Comparison of ENCODE assay signal across 9 mouse cellular contexts in genomic region chr3:87816646-87817093, GRCm38 (mm10). TPM values are rescaled to one million over a fixed set of nuclear protein-coding genes. Genes with fewer than 3 reads are reported as not detected.
A peak's percentile ranks its signal among the peaks of the same experiment; 100 is the strongest.
DNase-seq lines count a peak whose midpoint lies in the region; ATAC-seq and TF ChIP-seq lines count a peak whose summit lies in the region.
"Had no signal": no experiment of that assay in that cellular context is flagged by ENCODE, and none has a peak within 500 bp of the region (broad histone marks: within the 10 kb centered on the region; RNA-seq: fewer than 3 reads in every experiment).

No protein-coding gene starts in this region.

- peaks cover 5 to 6% of the 10 kb centered on the region in 2 experiments for H3K4me1 ChIP-seq in CH12.LX (ENCODE audit: control insufficient read depth in 1 of 2, insufficient read depth in 2 of 2)
- H3K4me1 ChIP-seq in forebrain, embryonic 10.5 days: peaks cover 12% of the 10 kb centered on the region
- H3K4me1 ChIP-seq in heart, embryonic 15.5 days (replicated peaks): peaks cover 6% of the 10 kb centered on the region
- H3K4me1 ChIP-seq in liver, embryonic 11.5 days (replicated peaks; ENCODE audit: control insufficient read depth, insufficient read depth, low read length): 0 out of 2 replicates have a peak, but pooled peaks cover 2% of the 10 kb centered on the region
- no peaks in the 10 kb centered on the region for H3K4me1 ChIP-seq in neural tube, embryonic 11.5 days (ENCODE audit: control insufficient read depth, insufficient read depth, low read length)
- H3K4me1 ChIP-seq in stomach, postnatal 0 days (replicated peaks; ENCODE audit: control insufficient read depth, insufficient read depth): no peaks in the 10 kb centered on the region

- no peaks in the 10 kb centered on the region for H3K9me3 ChIP-seq in CH12.LX (replicated peaks; ENCODE audit: low read length)
- no peaks in the 10 kb centered on the region for H3K9me3 ChIP-seq in forebrain, embryonic 10.5 days
- no peaks in the 10 kb centered on the region for H3K9me3 ChIP-seq in heart, embryonic 15.5 days (replicated peaks)
- H3K9me3 ChIP-seq in liver, embryonic 11.5 days (ENCODE audit: control insufficient read depth, low read length): no peaks in the 10 kb centered on the region
- no peaks in the 10 kb centered on the region for H3K9me3 ChIP-seq in neural tube, embryonic 11.5 days (ENCODE audit: control insufficient read depth, low read length)
- H3K9me3 ChIP-seq in stomach, postnatal 0 days (ENCODE audit: control insufficient read depth, low read length): no peaks in the 10 kb centered on the region

- no peaks in the 10 kb centered on the region for H3K79me2 ChIP-seq in CH12.LX (replicated peaks; ENCODE audit: control insufficient read depth, extremely low read depth, insufficient read depth, poor library complexity, severe bottlenecking)

- peak; percentile 96 for TF ChIP-seq RAD21 in CH12.LX (IDR thresholded peaks at IDR 0.05; ENCODE audit: low read depth, low read length)

- no peaks in the 10 kb centered on the region for H3K36me3 ChIP-seq in CH12.LX (replicated peaks in 1 of 2; ENCODE audit: control insufficient read depth in 1 of 2, insufficient read depth in 1 of 2, low read length in 1 of 2)
- no peaks in the 10 kb centered on the region for H3K36me3 ChIP-seq in forebrain, embryonic 10.5 days (replicated peaks)
- H3K36me3 ChIP-seq in heart, embryonic 15.5 days: no peaks in the 10 kb centered on the region
- H3K36me3 ChIP-seq in liver, embryonic 11.5 days (ENCODE audit: control insufficient read depth, insufficient read depth, low read length): no peaks in the 10 kb centered on the region
- no peaks in the 10 kb centered on the region; the same call in 1 of the 2 replicates for H3K36me3 ChIP-seq in neural tube, embryonic 11.5 days (ENCODE audit: control insufficient read depth, insufficient read depth, low read length)
- H3K36me3 ChIP-seq in stomach, postnatal 0 days (ENCODE audit: control insufficient read depth, insufficient read depth, low read length): no peaks in the 10 kb centered on the region

- peak overlapping the region; percentile 2; the same call in 1 of the 2 replicates for H3K9ac ChIP-seq in CH12.LX (ENCODE audit: insufficient read depth, low read depth)
- H3K9ac ChIP-seq in heart, embryonic 15.5 days: no peak overlapping the region; the same call in 1 of the 2 replicates
- H3K9ac ChIP-seq in liver, embryonic 11.5 days (ENCODE audit: low read depth, low read length): no peak overlapping the region
- 0 out of 2 replicates have a peak overlapping the region, but pooled peaks have one; percentile 22 for H3K9ac ChIP-seq in neural tube, embryonic 11.5 days (ENCODE audit: low read length)
- H3K9ac ChIP-seq in stomach, postnatal 0 days (ENCODE audit: low read length): no peak overlapping the region; the same call in 1 of the 2 replicates

- H3K4me3 ChIP-seq in CH12.LX (replicated peaks in 1 of 3; ENCODE audit: low read depth in 2 of 3, low read length in 2 of 3, poor library complexity in 1 of 3): peak overlapping the region in 1 of 3 experiments; percentile 17
- peak overlapping the region; percentile 14; the same call in 1 of the 2 replicates for H3K4me3 ChIP-seq in forebrain, embryonic 10.5 days
- no peak overlapping the region for H3K4me3 ChIP-seq in heart, embryonic 15.5 days
- no peak overlapping the region for H3K4me3 ChIP-seq in liver, embryonic 11.5 days (ENCODE audit: low read depth, low read length)
- no peak overlapping the region for H3K4me3 ChIP-seq in neural tube, embryonic 11.5 days (ENCODE audit: low read depth, low read length)
- no peak overlapping the region for H3K4me3 ChIP-seq in stomach, postnatal 0 days (ENCODE audit: low read depth, low read length)

- 8% methylated on average over 12 of the region's 12 CpGs for WGBS in forebrain, embryonic 10.5 days
- 5% methylated on average over 12 of the region's 12 CpGs for WGBS in heart, embryonic 15.5 days
- 5% methylated on average over 12 of the region's 12 CpGs for WGBS in liver, embryonic 11.5 days
- 8% methylated on average over 12 of the region's 12 CpGs for WGBS in neural tube, embryonic 11.5 days
- WGBS in stomach, postnatal 0 days: 6% methylated on average over 12 of the region's 12 CpGs

- in situ Hi-C loops in CH12.LX (cut with MboI; ENCODE audit: low pct_ligation_motif_present, low pct_unique_long_range_greater_than_20kb, low sequenced_read_pairs): loop anchor here (5.0 kb wide), 2 partner anchors 34 to 41 kb away; no protein-coding TSS in a partner anchor

- dilution Hi-C loops in CH12.LX (cut with MboI; ENCODE audit: extremely low pct_ligation_motif_present, extremely low pct_unique_long_range_greater_than_20kb, low sequenced_read_pairs): no loop called here

- no peak overlapping the region for H3K27ac ChIP-seq in CH12.LX (ENCODE audit: insufficient read depth, low read depth)
- H3K27ac ChIP-seq in forebrain, embryonic 10.5 days: peak overlapping the region; percentile 44; the same call in 1 of the 2 replicates
- H3K27ac ChIP-seq in heart, embryonic 15.5 days: no peak overlapping the region
- H3K27ac ChIP-seq in liver, embryonic 11.5 days (ENCODE audit: low read depth, low read length): no peak overlapping the region
- H3K27ac ChIP-seq in neural tube, embryonic 11.5 days (ENCODE audit: low read depth, low read length): no peak overlapping the region
- H3K27ac ChIP-seq in stomach, postnatal 0 days (replicated peaks): no peak overlapping the region

- DNase-seq in CH12.LX (ENCODE audit: extremely low read depth): peak; percentile 88
- DNase-seq in c-Kit-negative CD71-positive TER-119-positive erythroid progenitor cells, embryonic 14.5 days (ENCODE audit: low read depth, low spot score): peak; percentile 49
- peak; percentile 76 for DNase-seq in forebrain, embryonic 10.5 days (ENCODE audit: extremely low spot score, low spot score)
- peak; percentile 89 for DNase-seq in kidney, postnatal 10 days
- DNase-seq in liver, embryonic 11.5 days (ENCODE audit: low spot score): peak; percentile 59
- peak; percentile 75 for DNase-seq in neural tube, embryonic 11.5 days (ENCODE audit: low spot score)
- DNase-seq in stomach, postnatal 0 days (ENCODE audit: low spot score): peak; percentile 74

- 0 out of 2 replicates have a peak, but pooled peaks have one; percentile 23 for ATAC-seq in heart, embryonic 15.5 days (replicated peaks; ENCODE audit: insufficient number of reproducible peaks, insufficient read depth, low FRiP score, low read depth)
- peak; percentile 39 for ATAC-seq in liver, embryonic 11.5 days (replicated peaks; ENCODE audit: low FRiP score)
- ATAC-seq in neural tube, embryonic 11.5 days (ENCODE audit: insufficient read depth, low FRiP score, low TSS enrichment): no peak
- ATAC-seq in stomach, postnatal 0 days (ENCODE audit: low FRiP score, low TSS enrichment): peak; percentile 36; the same call in 1 of the 2 replicates

- peaks cover 88% of the 10 kb centered on the region for H3K27me3 ChIP-seq in CH12.LX (replicated peaks)
- peaks cover 82% of the 10 kb centered on the region for H3K27me3 ChIP-seq in forebrain, embryonic 10.5 days (ENCODE audit: poor library complexity, severe bottlenecking)
- H3K27me3 ChIP-seq in heart, embryonic 15.5 days: peaks cover 78% of the 10 kb centered on the region
- H3K27me3 ChIP-seq in liver, embryonic 11.5 days (replicated peaks; ENCODE audit: control insufficient read depth, insufficient read depth, low read length): peaks cover 53% of the 10 kb centered on the region
- peaks cover 12% of the 10 kb centered on the region for H3K27me3 ChIP-seq in neural tube, embryonic 11.5 days (ENCODE audit: control insufficient read depth, insufficient read depth, low read length)
- H3K27me3 ChIP-seq in stomach, postnatal 0 days (ENCODE audit: control insufficient read depth, insufficient read depth, low read length): no peaks in the 10 kb centered on the region

- peak overlapping the region; percentile 41 for H3K4me2 ChIP-seq in CH12.LX (ENCODE audit: insufficient read depth, low read depth, poor library complexity, severe bottlenecking)
- peak overlapping the region; percentile 37 for H3K4me2 ChIP-seq in heart, embryonic 15.5 days
- no peak overlapping the region for H3K4me2 ChIP-seq in liver, embryonic 11.5 days
- H3K4me2 ChIP-seq in neural tube, embryonic 11.5 days (ENCODE audit: low read depth): no peak overlapping the region
- H3K4me2 ChIP-seq in stomach, postnatal 0 days (replicated peaks; ENCODE audit: low read depth): no peak overlapping the region; the same call in 1 of the 2 replicates

- TF ChIP-seq EP300 in CH12.LX (IDR thresholded peaks at IDR 0.05; ENCODE audit: low read length): no peak
- TF ChIP-seq EP300 in stomach, postnatal 0 days (optimal IDR thresholded peaks at IDR 0.05): no peak

- TF ChIP-seq POLR2A in CH12.LX (IDR thresholded peaks at IDR 0.05; ENCODE audit: low read depth, low read length): no peak

- TF ChIP-seq CTCF in CH12.LX (conservative IDR thresholded peaks at IDR 0.05 in 1 of 2, IDR thresholded peaks at IDR 0.05 in 1 of 2; ENCODE audit: low read depth in 2 of 2, low read length in 2 of 2): peak; percentile 93 to 97
- TF ChIP-seq CTCF in stomach, postnatal 0 days (IDR thresholded peaks at IDR 0.05; ENCODE audit: low read depth): peak; percentile 96

RNA-seq across cellular contexts. Expression of gene Pear1, which starts 7.4 kb away (rescaled TPM):
- total RNA-seq in CH12.LX (2012; rRNA removed): 0.50 and 1.2 TPM in 2 replicates
- total RNA-seq in CH12.LX (2014; rRNA removed): 0.20 and 0.22 TPM in 2 replicates
- 0.35 and 0.46 TPM in 2 replicates for polyA plus RNA-seq in CH12.LX (2012; ENCODE audit: insufficient read length, low read depth)
- polyA plus RNA-seq in forebrain, embryonic 10.5 days (2016; fragmentation: Nextera tagmentation; extraction: Ambion mirVana): 10.7 and 11.2 TPM in 2 replicates
- polyA plus RNA-seq in heart, embryonic 15.5 days (2015; fragmentation: Nextera tagmentation; extraction: Ambion mirVana): 17.4 and 25.4 TPM in 2 replicates
- 15.5 and 18.4 TPM in 2 replicates for polyA plus RNA-seq in liver, embryonic 11.5 days (2014; fragmentation: Nextera tagmentation; extraction: Ambion mirVana)
- 9.2 and 10.2 TPM in 2 replicates for polyA plus RNA-seq in neural tube, embryonic 11.5 days (2014; fragmentation: Nextera tagmentation; extraction: Ambion mirVana)
- polyA plus RNA-seq in stomach, postnatal 0 days (2015; fragmentation: Nextera tagmentation; extraction: Ambion mirVana): 6.1 and 6.8 TPM in 2 replicates

RNA-seq across cellular contexts. Expression of gene Insrr, which starts 19.9 kb away (rescaled TPM):
- total RNA-seq in CH12.LX (2012; rRNA removed) (0.08 TPM in 1 of 2 replicates, not detected in the other), CH12.LX (2014; rRNA removed) (not detected in 2 replicates)
- 0.06 TPM in 1 of 2 replicates, not detected in the other for polyA plus RNA-seq in CH12.LX (2012; ENCODE audit: insufficient read length, low read depth)
- polyA plus RNA-seq in forebrain, embryonic 10.5 days (2016; fragmentation: Nextera tagmentation; extraction: Ambion mirVana): 0.06 and 0.14 TPM in 2 replicates
- 0.08 and 0.11 TPM in 2 replicates for polyA plus RNA-seq in heart, embryonic 15.5 days (2015; fragmentation: Nextera tagmentation; extraction: Ambion mirVana)
- polyA plus RNA-seq in liver, embryonic 11.5 days (2014; fragmentation: Nextera tagmentation; extraction: Ambion mirVana): 0.05 and 0.06 TPM in 2 replicates
- 0.45 and 0.87 TPM in 2 replicates for polyA plus RNA-seq in neural tube, embryonic 11.5 days (2014; fragmentation: Nextera tagmentation; extraction: Ambion mirVana)
- 0.18 and 0.19 TPM in 2 replicates for polyA plus RNA-seq in stomach, postnatal 0 days (2015; fragmentation: Nextera tagmentation; extraction: Ambion mirVana)

RNA-seq across cellular contexts. Expression of gene Ntrk1, which starts 21.7 kb away (rescaled TPM):
- total RNA-seq in CH12.LX (2012; rRNA removed) (0.92 and 1.6 TPM in 2 replicates), CH12.LX (2014; rRNA removed) (0.36 and 0.55 TPM in 2 replicates)
- polyA plus RNA-seq in CH12.LX (2012; ENCODE audit: insufficient read length, low read depth): 0.47 and 0.53 TPM in 2 replicates
- polyA plus RNA-seq in forebrain, embryonic 10.5 days (2016; fragmentation: Nextera tagmentation; extraction: Ambion mirVana): 0.38 and 0.46 TPM in 2 replicates
- 0.40 and 4.9 TPM in 2 replicates for polyA plus RNA-seq in heart, embryonic 15.5 days (2015; fragmentation: Nextera tagmentation; extraction: Ambion mirVana)
- polyA plus RNA-seq in liver, embryonic 11.5 days (2014; fragmentation: Nextera tagmentation; extraction: Ambion mirVana): 0.62 and 1.1 TPM in 2 replicates
- 18.3 and 20.4 TPM in 2 replicates for polyA plus RNA-seq in neural tube, embryonic 11.5 days (2014; fragmentation: Nextera tagmentation; extraction: Ambion mirVana)
- polyA plus RNA-seq in stomach, postnatal 0 days (2015; fragmentation: Nextera tagmentation; extraction: Ambion mirVana): 0.39 and 0.41 TPM in 2 replicates

RNA-seq across cellular contexts. Expression of gene Sh2d2a, which starts 29.9 kb away (rescaled TPM):
- total RNA-seq in CH12.LX (2012; rRNA removed): 39.2 and 46.6 TPM in 2 replicates
- 19.9 and 23.2 TPM in 2 replicates for total RNA-seq in CH12.LX (2014; rRNA removed)
- polyA plus RNA-seq in CH12.LX (2012; ENCODE audit: insufficient read length, low read depth): 66.8 and 74.5 TPM in 2 replicates
- polyA plus RNA-seq in forebrain, embryonic 10.5 days (2016; fragmentation: Nextera tagmentation; extraction: Ambion mirVana): 0.09 and 0.10 TPM in 2 replicates
- 0.37 and 3.8 TPM in 2 replicates for polyA plus RNA-seq in heart, embryonic 15.5 days (2015; fragmentation: Nextera tagmentation; extraction: Ambion mirVana)
- 0.13 and 0.15 TPM in 2 replicates for polyA plus RNA-seq in liver, embryonic 11.5 days (2014; fragmentation: Nextera tagmentation; extraction: Ambion mirVana)
- polyA plus RNA-seq in neural tube, embryonic 11.5 days (2014; fragmentation: Nextera tagmentation; extraction: Ambion mirVana): not detected in 2 replicates
- polyA plus RNA-seq in stomach, postnatal 0 days (2015; fragmentation: Nextera tagmentation; extraction: Ambion mirVana): 0.08 and 0.11 TPM in 2 replicates
- total RNA-seq: left cerebral cortex, adult 8-10 months had no signal

Comparison
In these comparisons a context has a peak if more than half of its experiments do, and no peak if none do; other contexts are left out.
1. H3K4me2 ChIP-seq: peak in CH12.LX (single experiment) and heart, embryonic 15.5 days (single experiment); none in liver, embryonic 11.5 days (single experiment), neural tube, embryonic 11.5 days (single experiment) and stomach, postnatal 0 days (single experiment).
2. H3K9ac ChIP-seq: peak in CH12.LX (single experiment) and neural tube, embryonic 11.5 days (single experiment); none in heart, embryonic 15.5 days (single experiment), liver, embryonic 11.5 days (single experiment) and stomach, postnatal 0 days (single experiment).
3. Peak in every context shown above with its lines, with median percentiles within 50 percentile points of each other: DNase-seq.